Mouse (Mus musculus): ENCODE measurements around the gene Wnt10a.

DNA sequence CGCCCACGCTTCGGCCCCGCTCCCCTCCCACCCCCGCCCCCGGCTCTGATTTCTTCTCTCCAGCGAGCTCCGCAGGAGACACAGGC lies 19.6 kb upstream of the Wnt10a start, which contains the start of gene Wnt6:
- TF ChIP-seq CTCF (conservative IDR thresholded peaks at IDR 0.05; ENCODE audit: insufficient read depth, insufficient read length, low read depth, low read length) = no peak
- no peak for TF ChIP-seq POLR2A (IDR thresholded peaks at IDR 0.05; ENCODE audit: low read depth, low read length)
